Mouse (Mus musculus) MEL (cell line): ENCODE data around the gene Dop1a. TPM values are rescaled to one million over a fixed set of nuclear protein-coding genes. Genes with fewer than 3 reads are reported as not detected.

Experiments
- DNase-seq: peaks from one replicate; pipeline ENCODE4 v3.0.0; 2011; ENCODE audit warnings: low read depth, low spot score
- H3K27ac ChIP-seq: 2 replicates; pipeline ENCODE4 v1.5.1; 2012; ENCODE audit warnings: low read depth, mild to moderate bottlenecking, control low read depth, low read length, moderate library complexity; ENCODE audit not compliant: control insufficient read depth
- H3K27me3 ChIP-seq, 2 experiments: fragments of 150-350 bp in 1 of 2; sonication (generic) in 1 of 2; 2 replicates each; pipeline ENCODE4 v1.6.1; 2012; ENCODE audit warnings: low read length in 2 of 2, mild to moderate bottlenecking in 2 of 2, improper control_type of control experiment in 1 of 2, moderate library complexity in 1 of 2; ENCODE audit not compliant: insufficient read depth in 2 of 2, control insufficient read depth in 1 of 2
- H3K36me3 ChIP-seq, 2 experiments: 2 replicates each; pipeline ENCODE4 v1.6.1; 2012 to 2014; ENCODE audit warnings: low read length in 2 of 2, improper control_type of control experiment in 1 of 2, inconsistent platforms in 1 of 2, mild to moderate bottlenecking in 1 of 2; ENCODE audit not compliant: insufficient read depth in 2 of 2, control insufficient read depth in 1 of 2
- H3K4me1 ChIP-seq, 2 experiments: fragments of 150-350 bp in 1 of 2; sonication (generic) in 1 of 2; 2 replicates each; pipeline ENCODE4 v1.6.1; 2012; ENCODE audit warnings: low read length in 2 of 2, improper control_type of control experiment in 1 of 2, mild to moderate bottlenecking in 1 of 2; ENCODE audit not compliant: insufficient read depth in 2 of 2, control insufficient read depth in 1 of 2
- H3K4me3 ChIP-seq, 2 experiments: fragments of 150-350 bp in 1 of 2; sonication (generic) in 1 of 2; 2 replicates each; pipeline ENCODE4 v1.5.1; 2012; ENCODE audit warnings: low read depth in 2 of 2, low read length in 2 of 2, mild to moderate bottlenecking in 2 of 2, moderate library complexity in 2 of 2, control low read depth in 1 of 2, improper control_type of control experiment in 1 of 2; ENCODE audit not compliant: control insufficient read depth in 1 of 2, insufficient read depth in 1 of 2
- H3K79me2 ChIP-seq: 2 replicates; pipeline ENCODE4 v1.6.1; 2012; ENCODE audit warnings: mild to moderate bottlenecking, low read length, moderate library complexity; ENCODE audit not compliant: control insufficient read depth, poor library complexity, insufficient read depth
- H3K9ac ChIP-seq: 2 replicates; pipeline ENCODE4 v1.6.1; 2012; ENCODE audit warnings: low read depth, mild to moderate bottlenecking, control low read depth, low read length, moderate library complexity; ENCODE audit not compliant: control insufficient read depth, poor library complexity, severe bottlenecking
- H3K9me3 ChIP-seq: fragments of 150-350 bp; sonication (generic); replicated peaks from 2 replicates; pipeline ENCODE4 v1.6.1; 2012; ENCODE audit warnings: mild to moderate bottlenecking, low read length, improper control_type of control experiment, moderate library complexity; ENCODE audit not compliant: insufficient read depth
- BHLHE40 ChIP-seq: IDR thresholded peaks from 2 replicates; pipeline ENCODE4 v1.6.1; 2012; ENCODE audit warnings: low read depth, mild to moderate bottlenecking, inconsistent platforms, low read length, improper control_type of control experiment, borderline replicate concordance
- CHD1 ChIP-seq: IDR thresholded peaks from 2 replicates; pipeline ENCODE4 v1.6.1; 2012; ENCODE audit warnings: low read depth, mild to moderate bottlenecking, inconsistent platforms, low read length, improper control_type of control experiment
- CHD2 ChIP-seq: IDR thresholded peaks from 2 replicates; pipeline ENCODE4 v1.6.1; 2011; ENCODE audit warnings: low read length, improper control_type of control experiment
- CTCF ChIP-seq, 3 experiments: IDR thresholded peaks in 2 of 3; conservative IDR thresholded peaks in 1 of 3; 2 replicates each; pipeline ENCODE4 v1.5.1; 2011 to 2012; ENCODE audit warnings: low read length in 3 of 3, low read depth in 2 of 3, mild to moderate bottlenecking in 2 of 3, improper control_type of control experiment in 1 of 3, inconsistent platforms in 1 of 3, mixed read lengths in 1 of 3, moderate library complexity in 1 of 3; ENCODE audit not compliant: control insufficient read depth in 1 of 3, insufficient read depth in 1 of 3, poor library complexity in 1 of 3, severe bottlenecking in 1 of 3
- E2F4 ChIP-seq: IDR thresholded peaks from 2 replicates; pipeline ENCODE4 v1.6.1; 2011; ENCODE audit warnings: low read depth, low read length, improper control_type of control experiment, borderline replicate concordance
- EP300 ChIP-seq, 2 experiments: IDR thresholded peaks; 2 replicates each; pipeline ENCODE4 v1.6.1; 2011; ENCODE audit warnings: improper control_type of control experiment in 2 of 2, low read length in 2 of 2, low read depth in 1 of 2, mild to moderate bottlenecking in 1 of 2
- GATA1 ChIP-seq: IDR thresholded peaks from 2 replicates; pipeline ENCODE4 v1.6.1; 2011; ENCODE audit warnings: low read depth, low read length, improper control_type of control experiment
- KAT2A ChIP-seq: conservative IDR thresholded peaks from 2 replicates; pipeline ENCODE4 v1.6.1; 2012; ENCODE audit warnings: low read depth, low read length, improper control_type of control experiment, inconsistent platforms
- MAZ ChIP-seq: IDR thresholded peaks from 2 replicates; pipeline ENCODE4 v1.6.1; 2012; ENCODE audit warnings: low read depth, mild to moderate bottlenecking, inconsistent platforms, low read length, improper control_type of control experiment
- MEF2A ChIP-seq: IDR thresholded peaks from 2 replicates; pipeline ENCODE4 v1.6.1; 2014; ENCODE audit warnings: low read depth, mild to moderate bottlenecking, inconsistent platforms, low read length, improper control_type of control experiment; ENCODE audit not compliant: poor library complexity, insufficient replicate concordance, severe bottlenecking; ENCODE audit errors: extremely low read depth
- MXI1 ChIP-seq: IDR thresholded peaks from 2 replicates; pipeline ENCODE4 v1.6.1; 2011; ENCODE audit warnings: mild to moderate bottlenecking, low read depth, low read length, improper control_type of control experiment
- MYB ChIP-seq: IDR thresholded peaks from 2 replicates; pipeline ENCODE4 v1.6.1; 2011; ENCODE audit warnings: mild to moderate bottlenecking, low read depth, low read length, improper control_type of control experiment
- MYC ChIP-seq: IDR thresholded peaks from 2 replicates; pipeline ENCODE4 v1.6.1; 2011; ENCODE audit warnings: low read depth, mild to moderate bottlenecking, low read length, improper control_type of control experiment, moderate library complexity
- NRF1 ChIP-seq: IDR thresholded peaks from 2 replicates; pipeline ENCODE4 v1.6.1; 2014; ENCODE audit warnings: low read depth, mild to moderate bottlenecking, inconsistent platforms, low read length, improper control_type of control experiment, moderate library complexity; ENCODE audit not compliant: poor library complexity, insufficient read depth, severe bottlenecking
- POLR2A ChIP-seq, 2 experiments: IDR thresholded peaks; 2 replicates each; pipeline ENCODE4 v1.6.1; 2011 to 2012; ENCODE audit warnings: low read length in 2 of 2, mild to moderate bottlenecking in 2 of 2, control low read depth in 1 of 2, improper control_type of control experiment in 1 of 2, low read depth in 1 of 2, moderate library complexity in 1 of 2; ENCODE audit not compliant: control insufficient read depth in 1 of 2, insufficient read depth in 1 of 2, poor library complexity in 1 of 2
- POLR2AphosphoS2 ChIP-seq: IDR thresholded peaks from 2 replicates; pipeline ENCODE4 v1.6.1; 2011; ENCODE audit warnings: low read length, improper control_type of control experiment
- POLR2AphosphoS5 ChIP-seq: IDR thresholded peaks from 2 replicates; pipeline ENCODE4 v1.6.1; 2012; ENCODE audit warnings: low read depth, borderline replicate concordance, mild to moderate bottlenecking, inconsistent platforms, low read length, moderate library complexity, mixed read lengths
- RAD21 ChIP-seq: IDR thresholded peaks from 2 replicates; pipeline ENCODE4 v1.6.1; 2011; ENCODE audit warnings: mild to moderate bottlenecking, low read depth, low read length, improper control_type of control experiment
- RCOR1 ChIP-seq: IDR thresholded peaks from 2 replicates; pipeline ENCODE4 v1.6.1; 2012; ENCODE audit warnings: low read depth, mild to moderate bottlenecking, inconsistent platforms, low read length, improper control_type of control experiment
- TAL1 ChIP-seq: IDR thresholded peaks from 2 replicates; pipeline ENCODE4 v1.6.1; 2012; ENCODE audit warnings: mild to moderate bottlenecking, inconsistent platforms, low read length, moderate library complexity, mixed read lengths
- TBP ChIP-seq: IDR thresholded peaks from 2 replicates; pipeline ENCODE4 v1.8.0; 2011; ENCODE audit warnings: low read depth, low read length, improper control_type of control experiment
- TCF12 ChIP-seq: IDR thresholded peaks from 2 replicates; pipeline ENCODE4 v1.6.1; 2014; ENCODE audit warnings: low read depth, mild to moderate bottlenecking, inconsistent platforms, low read length, improper control_type of control experiment, moderate library complexity
- UBTF ChIP-seq: IDR thresholded peaks from 2 replicates; pipeline ENCODE4 v1.6.1; 2012; ENCODE audit warnings: low read depth, mild to moderate bottlenecking, inconsistent platforms, low read length, improper control_type of control experiment, moderate library complexity, borderline replicate concordance; ENCODE audit not compliant: insufficient read depth
- USF1 ChIP-seq: IDR thresholded peaks from 2 replicates; pipeline ENCODE4 v1.6.1; 2014; ENCODE audit warnings: low read depth, mild to moderate bottlenecking, inconsistent platforms, low read length, improper control_type of control experiment, moderate library complexity
- USF2 ChIP-seq, 2 experiments: IDR thresholded peaks; 2 replicates each; pipeline ENCODE4 v1.6.1; 2011 to 2012; ENCODE audit warnings: improper control_type of control experiment in 2 of 2, low read length in 2 of 2, borderline replicate concordance in 1 of 2, inconsistent platforms in 1 of 2, low read depth in 1 of 2, mild to moderate bottlenecking in 1 of 2; ENCODE audit not compliant: insufficient read depth in 1 of 2
- ZC3H11A ChIP-seq: IDR thresholded peaks from 2 replicates; pipeline ENCODE4 v1.6.1; 2012; ENCODE audit warnings: low read depth, mild to moderate bottlenecking, inconsistent platforms, low read length, improper control_type of control experiment
- ZKSCAN1 ChIP-seq: IDR thresholded peaks from 2 replicates; pipeline ENCODE4 v1.6.1; 2012; ENCODE audit warnings: low read depth, mild to moderate bottlenecking, inconsistent platforms, low read length, improper control_type of control experiment, moderate library complexity
- ZMIZ1 ChIP-seq: IDR thresholded peaks from 2 replicates; pipeline ENCODE4 v1.6.1; 2012; ENCODE audit warnings: low read depth, mild to moderate bottlenecking, inconsistent platforms, low read length, improper control_type of control experiment, moderate library complexity
- ZNF384 ChIP-seq: IDR thresholded peaks from 2 replicates; pipeline ENCODE4 v1.6.1; 2012; ENCODE audit warnings: low read depth, mild to moderate bottlenecking, inconsistent platforms, low read length, improper control_type of control experiment
- polyA plus RNA-seq, 2 experiments: library from polyadenylated mRNA; stranded (reverse) in 1 of 2; unstranded in 1 of 2; fragments of >175 nt in 1 of 2; fragments of >200 nt in 1 of 2; gene quantifications; 2 replicates each; pipeline versions ENCODE4 v1.2.1 to v1.2.4; 2012; ENCODE audit warnings: low replicate concordance in 2 of 2, low read depth in 1 of 2; ENCODE audit not compliant: insufficient read length in 2 of 2, insufficient read depth in 1 of 2, missing spikeins in 1 of 2
- total RNA-seq: library from RNA; depleted of rRNA; stranded (reverse); fragments of 300-350 nt; gene quantifications from 2 replicates; pipeline ENCODE4 v1.2.3, GENCODE M21; 2012

Gene Dop1a
- total and polyA plus RNA-seq, 3 experiments = 15.0 to 16.8 TPM; not detected in 1

GRCm38 (mm10) chr9:86570946-86571345 lies 104.0 kb downstream of the Dop1a start:
- TF ChIP-seq MAZ = no peak
- TF ChIP-seq, all 39 proteins: peak for 0
- H3K9me3 ChIP-seq = no peaks in the 10 kb centered on the region
- peaks cover 2% of the 10 kb centered on the region; the same call in 1 of the 2 replicates for H3K79me2 ChIP-seq
- H3K27me3 ChIP-seq = no peaks in the 10 kb centered on the region
- peak overlapping the region; percentile 93 to 96 for H3K4me3 ChIP-seq
- peaks cover 0 to 6% of the 10 kb centered on the region in 2 experiments; a peak in 2 of 4 replicates for H3K4me1 ChIP-seq
- peak; percentile 13 for DNase-seq
- no peak overlapping the region; the same call in 1 of the 2 replicates for H3K9ac ChIP-seq
- no peak overlapping the region for H3K27ac ChIP-seq
- H3K36me3 ChIP-seq = no peaks in the 10 kb centered on the region; a peak in 1 of 4 replicates

- peaks cover 0 to 6% of the 10 kb centered on the region in 2 experiments; a peak in 2 of 4 replicates for H3K4me1 ChIP-seq
- DNase-seq = peak; percentile 94
- H3K4me3 ChIP-seq = peak within 1 kb of the TSS; percentile 96 to 98
- H3K9me3 ChIP-seq = no peaks in the 10 kb centered on the region
- H3K36me3 ChIP-seq = no peaks in the 10 kb centered on the region; a peak in 1 of 4 replicates
- H3K27me3 ChIP-seq = no peaks in the 10 kb centered on the region
- H3K9ac ChIP-seq = peak within 1 kb of the TSS; percentile 83
- no peak within 1 kb of the TSS for H3K27ac ChIP-seq
- peaks cover 2% of the 10 kb centered on the region; the same call in 1 of the 2 replicates for H3K79me2 ChIP-seq
- TF ChIP-seq MEF2A (no peak), BHLHE40 (no peak), ZKSCAN1 (no peak), TCF12 (no peak), MYC (0 out of 2 replicates have a peak, but pooled peaks have one; percentile 10), MXI1 (peak; percentile 58; the same call in 1 of the 2 replicates), RAD21 (no peak), NRF1 (peak; percentile 48; the same call in 1 of the 2 replicates), RCOR1 (no peak), USF1 (0 out of 2 replicates have a peak, but pooled peaks have one; percentile 11), UBTF (no peak), POLR2A (IDR thresholded peaks at IDR 0.05; ENCODE audit: control insufficient read depth in 1 of 2, insufficient read depth in 1 of 2, low read depth in 1 of 2, low read length in 2 of 2, poor library complexity in 1 of 2) (peak; percentile 81 to 90), ZMIZ1 (peak; percentile 55; the same call in 1 of the 2 replicates), CHD2 (no peak), TBP (no peak), MYB (no peak), USF2 (IDR thresholded peaks at IDR 0.05; ENCODE audit: borderline replicate concordance in 1 of 2, insufficient read depth in 1 of 2, low read depth in 1 of 2, low read length in 2 of 2) (no peak), EP300 (IDR thresholded peaks at IDR 0.05; ENCODE audit: low read depth in 1 of 2, low read length in 2 of 2) (no peak; a peak in 1 of 4 replicates), KAT2A (no peak), ZNF384 (no peak), ZC3H11A (no peak), MAZ (no peak), POLR2AphosphoS2 (peak; percentile 76; the same call in 1 of the 2 replicates), TAL1 (no peak), POLR2AphosphoS5 (no peak), E2F4 (no peak), GATA1 (no peak), CHD1 (no peak), CTCF (IDR thresholded peaks at IDR 0.05 in 2 of 3, conservative IDR thresholded peaks at IDR 0.05 in 1 of 3; ENCODE audit: control insufficient read depth in 1 of 3, insufficient read depth in 1 of 3, low read depth in 2 of 3, low read length in 3 of 3, poor library complexity in 1 of 3, severe bottlenecking in 1 of 3) (no peak)
These were observed 104.7 kb downstream of the Dop1a start, which contains the start of the genes Pgm3 and Rwdd2a for GRCm38 (mm10) chr9:86571540-86572135. TSS of gene Pgm3 (minus strand) at chr9:86571842. TSS of gene Rwdd2a (plus strand) at chr9:86571991.
